Mouse (Mus musculus) kidney, postnatal 10 days (tissue): ENCODE results near the gene Sypl.
A peak's percentile ranks its signal among the peaks of the same experiment; 100 is the strongest.

Experiments used
- DNase-seq: peaks from one replicate; pipeline ENCODE4 v3.0.0; 2021; ENCODE audit warnings: mixed read lengths

Gene Sypl

DNA sequence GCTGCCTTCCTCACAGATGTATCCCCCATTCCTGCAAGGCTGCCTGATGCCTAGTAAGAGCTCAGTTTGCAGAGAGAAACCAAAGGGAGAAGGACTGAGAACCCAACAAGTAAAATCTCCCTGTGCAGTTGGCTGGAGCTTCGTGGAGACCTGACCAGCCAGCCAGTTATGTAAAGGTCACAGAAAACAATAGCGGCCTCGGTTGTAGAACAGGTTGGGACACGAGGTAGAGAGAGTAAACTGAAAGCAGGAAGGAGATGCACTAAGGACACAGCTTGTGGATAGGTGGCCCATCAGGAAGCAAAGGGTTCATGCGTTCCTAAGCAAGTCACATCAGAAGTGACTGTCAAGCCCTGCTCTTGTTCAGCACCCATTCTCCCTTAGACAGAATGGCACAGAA is 52.2 kb downstream of the Sypl start:
- no peak for DNase-seq

DNA sequence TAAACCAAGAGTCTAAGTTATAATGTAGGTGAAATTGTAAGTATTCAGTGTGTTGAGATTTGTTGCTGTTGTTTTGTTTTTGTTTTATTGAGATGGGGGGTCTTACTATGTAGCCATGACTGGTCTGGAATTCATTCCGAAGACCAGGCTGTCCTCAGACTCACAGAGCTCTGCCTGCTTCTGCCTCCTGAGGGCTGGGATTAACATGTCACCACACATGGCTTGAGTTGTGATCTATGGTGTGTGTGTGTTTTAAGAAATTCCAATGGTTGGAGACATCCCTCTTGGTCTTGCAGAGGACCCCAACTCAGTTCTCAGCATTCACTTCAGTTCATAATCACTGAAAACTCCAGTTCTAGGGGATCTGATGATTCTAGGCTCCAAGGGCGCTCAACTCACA is 53.5 kb downstream of the Sypl start:
- no peak for DNase-seq

DNA sequence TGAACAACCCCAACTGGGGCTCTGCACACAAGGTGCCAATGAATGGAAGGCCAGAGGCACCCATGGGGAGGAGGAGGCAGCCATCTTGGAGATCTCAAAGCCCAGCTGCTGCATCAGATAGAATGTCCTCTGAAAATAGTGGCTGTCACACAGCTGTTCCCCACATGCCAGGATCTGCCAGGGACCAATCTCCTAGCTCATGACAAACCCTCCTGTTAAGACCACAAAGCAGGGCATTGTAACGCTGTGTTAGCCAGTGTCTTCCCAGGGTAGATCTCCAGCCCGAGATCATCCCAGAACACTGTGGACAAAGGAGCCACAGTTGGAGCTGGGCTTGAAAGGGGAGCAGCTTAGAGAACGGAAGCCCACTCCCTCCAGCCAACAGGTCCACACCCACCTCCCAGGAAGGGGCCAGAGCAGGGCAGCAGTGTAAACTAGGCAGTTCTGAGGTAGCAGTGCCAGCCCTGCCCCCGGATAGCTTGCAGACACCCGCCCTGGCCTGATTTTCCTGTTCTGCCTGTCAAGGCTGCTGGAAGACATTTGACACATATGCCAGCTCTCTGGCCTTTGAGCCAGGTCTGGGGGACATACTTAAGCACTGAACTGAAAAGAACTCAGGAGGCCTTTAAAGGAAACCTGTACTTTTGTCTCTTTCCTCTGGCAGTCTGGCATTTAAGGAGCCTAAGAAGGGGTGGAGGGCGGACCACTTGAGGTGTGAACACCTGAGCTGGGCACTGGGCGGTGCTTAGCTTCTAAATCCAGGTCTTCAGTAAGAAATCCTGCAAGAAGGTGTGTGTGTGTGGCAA is 54.8 kb downstream of the Sypl start:
- DNase-seq, result peak; percentile 72

DNA sequence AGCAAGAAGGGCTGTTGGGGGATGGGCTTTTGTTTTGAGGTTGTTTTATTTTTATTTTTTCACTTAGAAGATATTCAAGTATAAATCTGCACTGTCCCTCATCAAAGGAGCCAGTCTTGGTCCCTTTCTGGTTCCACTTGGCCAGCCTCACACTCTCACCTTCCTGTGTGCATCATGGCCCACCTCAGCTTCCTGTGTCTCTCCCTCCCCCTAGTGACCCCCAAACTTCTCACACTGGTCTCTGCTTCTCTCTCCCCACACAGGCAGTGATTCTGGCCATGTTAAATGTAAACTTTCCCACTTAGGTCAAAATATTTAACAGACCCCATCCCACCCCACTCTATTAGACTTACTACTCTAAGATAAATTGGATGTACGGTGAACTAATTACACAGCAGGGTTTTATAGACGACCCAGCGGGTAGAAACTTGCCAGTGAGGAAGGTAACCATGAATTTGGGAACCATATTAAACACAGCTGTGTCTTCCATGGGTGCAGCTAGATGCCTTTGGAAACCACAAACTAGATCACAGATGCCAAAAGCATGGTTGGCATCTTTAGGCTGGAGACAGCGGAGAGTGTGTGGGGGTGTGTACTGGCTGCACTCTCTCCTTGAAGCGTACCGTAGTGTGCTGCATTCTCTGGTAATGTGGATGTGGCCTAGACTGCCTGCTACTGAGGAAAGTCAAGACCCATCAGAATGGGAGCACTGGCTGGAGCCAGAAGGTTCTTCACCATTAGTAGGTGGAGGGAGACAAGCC is 55.7 kb downstream of the Sypl start:
- DNase-seq, result no peak

DNA sequence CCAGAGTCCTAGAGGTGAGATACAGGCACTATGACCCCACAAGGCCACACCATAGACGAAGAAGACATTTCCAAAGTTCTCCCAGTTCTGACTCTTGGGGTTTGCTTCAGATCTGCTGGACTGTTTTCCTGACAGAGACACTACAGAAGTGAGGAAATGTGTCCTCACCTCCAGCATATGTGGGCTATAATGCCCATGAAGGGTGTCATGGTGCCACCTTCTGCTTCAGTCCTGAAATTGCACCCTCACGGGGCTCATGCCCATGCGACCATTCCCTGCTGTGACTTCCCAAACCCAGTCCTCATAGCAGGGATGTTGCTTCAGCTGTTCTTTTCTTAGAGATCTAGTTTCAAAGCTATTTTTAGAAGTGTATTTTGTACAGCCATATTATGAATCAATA is 56.3 kb downstream of the Sypl start:
- DNase-seq, result peak; percentile 69

DNA sequence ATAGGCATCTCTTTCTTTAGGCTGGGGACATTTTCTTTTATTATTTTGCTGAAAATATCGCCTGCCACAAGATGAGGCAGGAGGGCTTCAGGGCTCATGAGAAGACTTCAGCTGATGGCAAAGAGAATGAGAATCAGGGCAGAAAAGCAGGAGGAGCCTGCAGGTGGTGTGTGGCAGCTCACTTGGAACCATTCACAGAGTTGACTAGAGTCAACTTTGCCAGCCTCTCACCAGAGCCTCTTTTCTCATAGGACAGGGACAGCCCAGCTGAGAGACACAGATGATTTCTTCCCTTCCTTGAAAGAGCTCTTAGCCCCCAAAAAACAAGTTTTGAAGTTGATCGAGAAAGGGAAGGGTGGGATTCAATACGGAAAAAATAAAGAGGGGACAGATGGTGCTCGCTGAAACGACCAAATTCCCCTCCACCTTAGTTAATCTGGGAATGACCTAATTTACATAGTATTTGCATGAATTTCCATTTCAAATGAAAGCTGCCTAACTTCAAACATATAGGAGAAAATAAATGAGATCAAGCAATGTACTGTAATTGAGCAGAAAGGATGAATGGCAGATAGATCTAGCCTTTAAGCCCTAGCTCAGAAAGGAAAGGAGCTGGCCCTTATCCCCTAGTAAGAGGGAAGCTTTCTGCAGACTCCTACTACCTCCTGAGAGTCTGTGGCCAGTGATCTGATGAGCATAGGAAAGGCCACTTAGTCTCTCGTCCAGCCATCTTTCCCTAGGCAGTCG is 60.5 kb downstream of the Sypl start:
- no peak for DNase-seq

DNA sequence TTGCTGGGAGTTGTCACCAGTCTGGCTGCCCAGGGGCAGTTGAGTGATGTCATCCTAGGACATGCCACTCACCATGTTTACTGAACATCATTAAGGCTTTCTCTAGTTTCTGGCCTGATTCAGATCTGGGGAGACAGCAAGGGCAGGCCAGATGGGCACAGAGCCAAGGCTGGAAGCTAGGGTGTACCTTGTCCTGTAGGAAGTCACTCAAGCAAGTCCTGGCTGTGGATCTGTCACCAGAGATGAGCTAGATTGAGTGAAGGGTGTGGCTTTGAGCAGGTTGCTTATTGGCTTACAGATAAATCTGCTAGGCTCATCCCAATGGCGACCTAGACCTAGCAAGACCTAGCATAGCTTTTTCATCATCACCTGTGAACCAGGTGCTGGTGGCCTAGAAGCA is 61.4 kb downstream of the Sypl start:
- DNase-seq, result peak; percentile 69

DNA sequence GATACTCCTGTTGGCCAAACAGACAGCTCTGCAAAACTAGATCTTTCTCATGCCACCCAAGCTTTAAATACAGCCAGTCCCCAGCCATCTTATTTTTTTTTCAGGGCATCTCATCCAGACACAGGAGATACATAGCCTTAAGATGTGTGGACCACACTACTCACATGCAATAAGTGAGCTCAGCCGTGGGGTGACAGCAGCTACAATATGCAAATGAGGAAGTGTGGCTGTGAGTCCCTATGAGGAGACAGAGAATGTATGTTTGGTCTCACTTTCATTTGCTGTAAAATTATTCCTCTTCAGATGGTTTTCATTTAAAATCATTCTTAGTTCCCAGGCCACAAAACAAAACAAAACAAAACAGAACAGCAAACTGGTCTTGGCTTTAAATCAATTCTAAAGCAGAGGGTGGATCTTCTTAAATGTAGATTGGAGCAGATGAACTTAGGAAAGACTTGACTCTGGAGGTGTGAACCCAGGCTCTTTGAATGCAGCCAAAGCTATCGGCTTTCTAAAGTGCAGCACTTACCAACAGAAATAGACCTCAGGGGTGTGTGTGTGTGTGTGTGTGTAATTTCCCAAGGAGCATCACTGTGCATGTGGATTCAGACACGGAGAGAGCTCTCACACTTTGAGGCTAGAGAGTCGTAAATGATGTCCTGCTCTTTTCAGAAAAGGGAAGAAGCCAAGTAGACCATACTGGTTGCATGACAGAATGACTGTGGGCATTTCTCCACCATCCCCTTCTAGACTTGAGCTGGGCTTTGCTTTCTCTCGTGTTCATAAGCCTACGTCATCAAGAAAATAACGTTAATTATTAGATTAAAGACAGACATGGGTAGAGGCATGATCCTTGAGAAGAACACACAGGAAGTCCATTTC is 63.4 kb downstream of the Sypl start:
- no peak for DNase-seq

DNA sequence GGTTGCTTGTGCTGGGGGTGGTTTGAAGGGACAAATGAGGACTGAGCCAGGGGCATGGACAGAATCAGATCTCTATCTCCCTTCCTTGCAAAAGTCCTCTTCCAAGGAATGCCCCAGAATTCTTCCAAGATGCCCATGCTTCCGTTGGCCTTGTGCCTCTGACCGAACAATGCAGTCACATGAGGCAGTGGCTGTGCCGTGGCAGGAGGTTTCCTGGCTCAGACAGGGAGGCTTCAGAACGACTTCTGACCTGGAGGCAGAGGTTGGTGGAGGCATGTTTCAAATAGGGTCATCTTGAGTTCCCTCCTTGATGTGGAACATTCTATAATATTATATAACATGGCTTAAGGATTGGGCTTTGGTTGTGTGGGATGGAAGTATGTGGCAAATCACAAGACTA is 64.9 kb downstream of the Sypl start:
- DNase-seq, result no peak

DNA sequence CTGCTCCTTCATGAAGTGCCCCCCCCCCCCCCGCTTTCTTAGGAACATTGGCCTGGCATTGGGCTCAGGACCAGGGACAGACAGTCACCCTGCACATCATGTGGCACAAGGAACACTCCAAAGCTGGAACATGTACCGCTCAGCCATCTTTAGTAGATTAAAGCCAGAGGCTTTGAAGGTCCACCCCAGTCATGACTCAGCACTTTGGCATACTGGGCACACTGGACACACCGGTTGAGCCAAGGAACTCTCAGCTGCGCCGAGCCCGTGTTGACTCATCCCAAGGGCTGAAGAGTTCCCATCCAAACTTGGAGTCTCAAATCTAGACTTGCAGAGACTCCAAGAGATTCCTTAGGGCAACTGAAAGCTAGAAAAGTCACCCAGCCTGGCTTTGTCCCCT is 66.3 kb downstream of the Sypl start:
- DNase-seq, result peak; percentile 14

DNA sequence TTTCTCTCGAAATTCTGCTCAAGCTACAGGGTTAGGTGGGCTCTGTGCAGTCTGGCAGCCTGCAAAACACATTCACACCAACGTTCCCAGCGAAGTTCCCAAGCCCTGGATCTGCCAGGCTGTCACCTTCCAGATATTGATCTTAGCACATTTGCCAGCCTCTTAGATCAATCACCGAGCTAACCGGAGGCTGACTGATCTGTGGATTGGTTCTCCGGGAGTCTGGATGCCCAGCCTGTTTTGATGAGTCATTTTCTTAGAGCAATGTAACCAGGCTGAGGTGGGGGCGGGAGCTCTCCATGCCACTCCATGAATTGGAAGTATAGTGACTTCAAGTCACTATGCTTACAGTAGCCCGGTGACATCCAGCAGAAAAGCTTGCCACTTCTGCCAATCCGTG is 67.4 kb downstream of the Sypl start:
- DNase-seq, result no peak

DNA sequence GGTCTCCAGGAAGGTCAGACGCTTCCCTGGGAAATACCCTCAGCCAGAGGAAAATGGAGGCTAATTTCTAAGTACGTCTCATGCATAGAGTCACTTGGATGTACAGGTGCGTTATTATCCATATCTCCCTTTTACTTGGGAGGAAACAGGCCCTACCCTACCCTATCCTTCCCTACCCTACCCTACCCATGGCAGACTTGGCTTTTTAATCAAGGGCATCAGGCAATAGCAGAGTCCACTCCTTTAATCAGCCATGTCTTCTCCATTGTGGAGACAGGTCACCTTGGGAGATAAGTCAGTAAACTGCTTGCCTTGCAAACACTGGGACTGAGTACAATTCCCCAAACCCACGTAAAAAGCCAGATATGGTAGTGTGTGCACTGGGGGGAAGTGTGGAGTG is 68.1 kb downstream of the Sypl start:
- DNase-seq, result no peak

DNA sequence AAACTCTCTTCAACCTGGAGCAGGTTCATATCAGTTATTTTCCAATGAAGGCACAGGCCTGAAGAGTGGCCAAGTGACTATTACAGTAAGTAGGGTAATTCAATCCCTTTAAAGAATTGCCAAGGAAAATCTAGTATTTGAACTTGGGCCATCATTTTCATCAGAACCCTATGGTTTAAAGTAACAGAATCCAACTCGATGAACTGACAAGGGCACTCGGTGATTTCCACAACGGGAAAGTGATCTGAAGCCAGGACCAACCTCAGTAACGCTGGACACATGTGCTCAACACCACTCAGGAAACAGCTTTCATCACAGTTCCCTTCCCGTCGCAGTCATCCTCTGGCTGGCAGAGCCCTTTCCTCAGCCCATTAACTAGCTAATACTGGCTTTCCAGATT is 70.8 kb downstream of the Sypl start:
- no peak for DNase-seq

DNA sequence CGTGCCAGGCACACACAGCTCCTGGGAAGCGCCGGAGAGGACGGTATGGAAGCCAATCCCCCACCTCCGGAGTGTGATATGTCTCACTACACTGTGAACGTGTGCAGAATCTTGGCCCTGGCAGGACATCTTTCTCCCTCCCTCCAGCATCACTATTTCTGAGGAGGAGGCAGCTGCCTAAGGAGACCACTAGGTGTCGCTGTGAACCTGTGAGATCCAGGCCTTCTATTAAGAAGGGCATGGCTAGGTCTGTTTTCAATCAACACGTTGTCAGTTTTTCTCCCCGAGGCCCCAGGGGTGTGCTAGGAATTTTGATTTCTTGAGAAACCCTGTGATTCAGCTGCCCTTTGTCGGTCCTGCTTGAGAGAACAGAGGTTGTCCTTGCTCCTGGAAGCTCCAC is 73.4 kb downstream of the Sypl start:
- DNase-seq, result peak; percentile 83

DNA sequence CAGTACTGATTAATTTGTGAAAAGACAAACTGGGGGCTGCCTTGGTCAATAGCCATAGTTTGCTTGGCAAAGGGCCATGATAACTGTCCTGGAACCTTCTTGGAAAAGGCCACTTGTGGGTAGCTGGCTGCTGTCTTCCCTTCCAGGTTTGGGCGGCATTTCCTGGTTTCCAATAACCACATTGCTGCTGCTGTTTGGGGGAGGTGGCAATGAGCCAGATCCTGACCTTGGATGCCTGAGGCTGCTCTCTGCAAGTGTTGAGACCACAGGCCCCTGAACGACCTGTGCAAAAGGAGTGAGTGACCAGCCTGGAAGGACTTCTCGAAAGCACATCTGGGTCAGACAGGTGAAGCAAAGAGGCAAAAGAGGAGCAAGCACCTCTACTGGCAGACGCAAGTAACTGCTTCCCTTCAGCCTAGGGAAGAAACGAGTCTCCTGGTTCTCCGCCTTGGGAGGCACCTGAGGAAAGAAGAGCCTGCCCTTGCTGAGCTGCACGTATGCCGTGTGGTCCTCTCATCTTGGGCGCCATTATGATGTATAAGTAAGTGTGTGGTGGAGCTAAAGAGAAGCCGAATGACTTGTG is 74.5 kb downstream of the Sypl start:
- DNase-seq, result peak; percentile 42

DNA sequence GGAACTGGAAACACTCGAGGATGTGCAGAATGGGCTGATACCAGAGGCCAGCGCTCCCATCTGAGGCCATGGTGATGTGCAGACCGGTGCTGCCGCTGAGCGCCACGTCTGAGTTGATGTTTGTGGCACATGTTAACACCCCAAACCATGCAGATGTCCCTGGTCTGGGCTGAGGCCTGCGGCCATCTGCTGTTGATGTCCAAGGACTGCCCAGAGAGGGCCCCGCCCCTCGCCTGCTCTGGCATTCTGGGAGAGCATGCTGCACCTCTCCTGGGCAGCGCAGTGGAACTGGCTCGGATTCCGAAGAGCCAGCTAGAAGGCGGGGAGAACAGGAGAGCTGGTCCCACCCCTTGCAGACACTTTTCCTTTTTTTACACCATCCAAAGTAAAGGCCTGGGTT is 75.0 kb downstream of the Sypl start:
- DNase-seq, result no peak
